Mouse (Mus musculus): ENCODE results near the gene Bsg. TPM values are rescaled to one million over a fixed set of nuclear protein-coding genes. Genes with fewer than 3 reads are reported as not detected.

The Bsg gene
- total and polyA plus RNA-seq, 2 experiments, result 523 to 652 TPM

- no peak overlapping the region for H3K4me3 ChIP-seq (ENCODE audit: insufficient read depth, low read depth, low read length)
- no peak overlapping the region for H3K27ac ChIP-seq (replicated peaks; ENCODE audit: insufficient read depth, low read depth, low read length)
- no peak overlapping the region for H3K9ac ChIP-seq (ENCODE audit: low read depth, low read length)
- H3K36me3 ChIP-seq (ENCODE audit: control insufficient read depth, insufficient read depth, low read length), result peaks cover 4% of the 10 kb centered on the region; the same call in 1 of the 2 replicates
- DNase-seq (ENCODE audit: extremely low read depth, low read depth, low spot score), result no peak
- H3K27me3 ChIP-seq (ENCODE audit: control insufficient read depth, insufficient read depth, low read length), result no peaks in the 10 kb centered on the region
- H3K4me1 ChIP-seq (ENCODE audit: control insufficient read depth, insufficient read depth, low read length), result peaks cover 13% of the 10 kb centered on the region
- 93% methylated on average over 11 of the region's 11 CpGs for WGBS
- TF ChIP-seq CTCF (IDR thresholded peaks at IDR 0.05; ENCODE audit: low read depth, low read length), result no peak
- no peak for TF ChIP-seq POLR2A (IDR thresholded peaks at IDR 0.05; ENCODE audit: extremely low read depth, insufficient read depth, low read length)
- peaks cover 19% of the 10 kb centered on the region for H3K79me2 ChIP-seq (ENCODE audit: control insufficient read depth, insufficient read depth, low read length)
Measured at GRCm38 (mm10) chr10:79760603-79761143, 56.4 kb downstream of the Bsg start.

Other genes with a start within 250 kb of the Bsg start
- not detected in 2 replicates for gene Vmn2r83, start 235.8 kb upstream of the Bsg start, total RNA-seq (2014; rRNA removed)
- gene Vmn2r83, start 235.8 kb upstream of the Bsg start, polyA plus RNA-seq (2012; rRNA removed), result not detected in 2 replicates
- 16.2 and 32.2 TPM in 2 replicates for gene Plpp2, start 170.7 kb upstream of the Bsg start, total RNA-seq (2014; rRNA removed)
- gene Plpp2, start 170.7 kb upstream of the Bsg start, polyA plus RNA-seq (2012; rRNA removed), result 29.9 and 33.7 TPM in 2 replicates
- gene Mier2, start 149.3 kb upstream of the Bsg start, total RNA-seq (2014; rRNA removed), result 5.9 and 8.2 TPM in 2 replicates
- 22.2 and 35.3 TPM in 2 replicates for gene Mier2, start 149.3 kb upstream of the Bsg start, polyA plus RNA-seq (2012; rRNA removed)
- not detected in 2 replicates for gene Theg, start 117.2 kb upstream of the Bsg start, total RNA-seq (2014; rRNA removed)
- gene Theg, start 117.2 kb upstream of the Bsg start, polyA plus RNA-seq (2012; rRNA removed), result not detected in 2 replicates
- not detected in 2 replicates for gene C2cd4c, start 90.5 kb upstream of the Bsg start, total RNA-seq (2014; rRNA removed)
- 0.06 and 0.10 TPM in 2 replicates for gene C2cd4c, start 90.5 kb upstream of the Bsg start, polyA plus RNA-seq (2012; rRNA removed)
- gene Shc2, start 66.6 kb upstream of the Bsg start, total RNA-seq (2014; rRNA removed), result 0.07 and 0.09 TPM in 2 replicates
- gene Shc2, start 66.6 kb upstream of the Bsg start, polyA plus RNA-seq (2012; rRNA removed), result 0.07 and 0.10 TPM in 2 replicates
- not detected in 2 replicates for gene Odf3l2, start 58.8 kb upstream of the Bsg start, total RNA-seq (2014; rRNA removed)
- not detected in 2 replicates for gene Odf3l2, start 58.8 kb upstream of the Bsg start, polyA plus RNA-seq (2012; rRNA removed)
- gene Madcam1, start 39.9 kb upstream of the Bsg start, total RNA-seq (2014; rRNA removed), result 0.60 TPM in 1 of 2 replicates, not detected in the other
- gene Madcam1, start 39.9 kb upstream of the Bsg start, polyA plus RNA-seq (2012; rRNA removed), result not detected in 2 replicates
- 18.2 and 24.4 TPM in 2 replicates for gene Tpgs1, start 35.1 kb upstream of the Bsg start, total RNA-seq (2014; rRNA removed)
- gene Tpgs1, start 35.1 kb upstream of the Bsg start, polyA plus RNA-seq (2012; rRNA removed), result 48.5 and 58.9 TPM in 2 replicates
- gene Cdc34, start 22.3 kb upstream of the Bsg start, total RNA-seq (2014; rRNA removed), result 82.1 and 91.1 TPM in 2 replicates
- 215 and 222 TPM in 2 replicates for gene Cdc34, start 22.3 kb upstream of the Bsg start, polyA plus RNA-seq (2012; rRNA removed)
- 0.09 and 0.34 TPM in 2 replicates for gene Gzmm, start 15.5 kb upstream of the Bsg start, total RNA-seq (2014; rRNA removed)
- gene Gzmm, start 15.5 kb upstream of the Bsg start, polyA plus RNA-seq (2012; rRNA removed), result 0.09 and 0.37 TPM in 2 replicates
- 0.09 and 0.13 TPM in 2 replicates for gene Hcn2, start 12.1 kb downstream of the Bsg start, total RNA-seq (2014; rRNA removed)
- 0.45 and 0.67 TPM in 2 replicates for gene Hcn2, start 12.1 kb downstream of the Bsg start, polyA plus RNA-seq (2012; rRNA removed)
- gene Polrmt, start 42.1 kb downstream of the Bsg start, total RNA-seq (2014; rRNA removed), result 7.7 and 12.8 TPM in 2 replicates
- 32.7 and 42.4 TPM in 2 replicates for gene Polrmt, start 42.1 kb downstream of the Bsg start, polyA plus RNA-seq (2012; rRNA removed)
- not detected in 2 replicates for gene Fgf22, start 50.6 kb downstream of the Bsg start, total RNA-seq (2014; rRNA removed)
- gene Fgf22, start 50.6 kb downstream of the Bsg start, polyA plus RNA-seq (2012; rRNA removed), result not detected in 2 replicates
- gene Rnf126, start 62.5 kb downstream of the Bsg start, total RNA-seq (2014; rRNA removed), result 7.6 and 11.7 TPM in 2 replicates
- gene Rnf126, start 62.5 kb downstream of the Bsg start, polyA plus RNA-seq (2012; rRNA removed), result 65.1 and 70.6 TPM in 2 replicates
- 0.09 and 0.27 TPM in 2 replicates for gene Fstl3, start 72.8 kb downstream of the Bsg start, total RNA-seq (2014; rRNA removed)
- 0.18 and 0.60 TPM in 2 replicates for gene Fstl3, start 72.8 kb downstream of the Bsg start, polyA plus RNA-seq (2012; rRNA removed)
- gene Prss57, start 86.5 kb downstream of the Bsg start, total RNA-seq (2014; rRNA removed), result not detected in 2 replicates
- gene Prss57, start 86.5 kb downstream of the Bsg start, polyA plus RNA-seq (2012; rRNA removed), result not detected in 2 replicates
- gene Palm, start 89.1 kb downstream of the Bsg start, total RNA-seq (2014; rRNA removed), result 0.81 and 0.92 TPM in 2 replicates
- gene Palm, start 89.1 kb downstream of the Bsg start, polyA plus RNA-seq (2012; rRNA removed), result 1.9 and 3.0 TPM in 2 replicates
- 0.18 and 0.40 TPM in 2 replicates for gene Misp, start 116.5 kb downstream of the Bsg start, total RNA-seq (2014; rRNA removed)
- 0.16 and 0.51 TPM in 2 replicates for gene Misp, start 116.5 kb downstream of the Bsg start, polyA plus RNA-seq (2012; rRNA removed)
- 43.9 and 86.1 TPM in 2 replicates for gene Ptbp1, start 149.9 kb downstream of the Bsg start, total RNA-seq (2014; rRNA removed)
- gene Ptbp1, start 149.9 kb downstream of the Bsg start, polyA plus RNA-seq (2012; rRNA removed), result 77.6 and 103 TPM in 2 replicates
- 0.40 TPM in 1 of 2 replicates, not detected in the other for gene Prtn3, start 170.0 kb downstream of the Bsg start, total RNA-seq (2014; rRNA removed)
- gene Prtn3, start 170.0 kb downstream of the Bsg start, polyA plus RNA-seq (2012; rRNA removed), result 0.20 and 1.1 TPM in 2 replicates
- under 0.01 TPM in 1 of 2 replicates, not detected in the other for gene Plppr3, start 170.1 kb downstream of the Bsg start, total RNA-seq (2014; rRNA removed)
- gene Plppr3, start 170.1 kb downstream of the Bsg start, polyA plus RNA-seq (2012; rRNA removed), result 0.38 and 0.47 TPM in 2 replicates
- gene Elane, start 181.8 kb downstream of the Bsg start, total RNA-seq (2014; rRNA removed), result 0.20 TPM in 1 of 2 replicates, not detected in the other
- gene Elane, start 181.8 kb downstream of the Bsg start, polyA plus RNA-seq (2012; rRNA removed), result 0.12 and 0.15 TPM in 2 replicates
- gene Cfd, start 186.4 kb downstream of the Bsg start, total RNA-seq (2014; rRNA removed), result 5.7 and 11.3 TPM in 2 replicates
- gene Cfd, start 186.4 kb downstream of the Bsg start, polyA plus RNA-seq (2012; rRNA removed), result 0.37 and 0.98 TPM in 2 replicates
- gene Med16, start 204.4 kb downstream of the Bsg start, total RNA-seq (2014; rRNA removed), result 5.9 and 8.2 TPM in 2 replicates
- gene Med16, start 204.4 kb downstream of the Bsg start, polyA plus RNA-seq (2012; rRNA removed), result 29.9 and 30.6 TPM in 2 replicates
- not detected in 2 replicates for gene Gm26602, start 206.4 kb downstream of the Bsg start, total RNA-seq (2014; rRNA removed)
- gene Gm26602, start 206.4 kb downstream of the Bsg start, polyA plus RNA-seq (2012; rRNA removed), result not detected in 2 replicates
- gene Kiss1r, start 212.5 kb downstream of the Bsg start, total RNA-seq (2014; rRNA removed), result 0.18 and 0.60 TPM in 2 replicates
- 1.5 and 1.9 TPM in 2 replicates for gene Kiss1r, start 212.5 kb downstream of the Bsg start, polyA plus RNA-seq (2012; rRNA removed)
- 12.4 and 15.5 TPM in 2 replicates for gene R3hdm4, start 216.7 kb downstream of the Bsg start, total RNA-seq (2014; rRNA removed)
- 78.8 and 80.0 TPM in 2 replicates for gene R3hdm4, start 216.7 kb downstream of the Bsg start, polyA plus RNA-seq (2012; rRNA removed)
- 0.37 and 0.74 TPM in 2 replicates for gene Arid3a, start 222.6 kb downstream of the Bsg start, total RNA-seq (2014; rRNA removed)
- gene Arid3a, start 222.6 kb downstream of the Bsg start, polyA plus RNA-seq (2012; rRNA removed), result 0.69 and 1.7 TPM in 2 replicates

Data from liver, adult 2 months (tissue).